Mouse (Mus musculus): ENCODE data around the gene Slc7a6.

The Slc7a6 gene

DNA sequence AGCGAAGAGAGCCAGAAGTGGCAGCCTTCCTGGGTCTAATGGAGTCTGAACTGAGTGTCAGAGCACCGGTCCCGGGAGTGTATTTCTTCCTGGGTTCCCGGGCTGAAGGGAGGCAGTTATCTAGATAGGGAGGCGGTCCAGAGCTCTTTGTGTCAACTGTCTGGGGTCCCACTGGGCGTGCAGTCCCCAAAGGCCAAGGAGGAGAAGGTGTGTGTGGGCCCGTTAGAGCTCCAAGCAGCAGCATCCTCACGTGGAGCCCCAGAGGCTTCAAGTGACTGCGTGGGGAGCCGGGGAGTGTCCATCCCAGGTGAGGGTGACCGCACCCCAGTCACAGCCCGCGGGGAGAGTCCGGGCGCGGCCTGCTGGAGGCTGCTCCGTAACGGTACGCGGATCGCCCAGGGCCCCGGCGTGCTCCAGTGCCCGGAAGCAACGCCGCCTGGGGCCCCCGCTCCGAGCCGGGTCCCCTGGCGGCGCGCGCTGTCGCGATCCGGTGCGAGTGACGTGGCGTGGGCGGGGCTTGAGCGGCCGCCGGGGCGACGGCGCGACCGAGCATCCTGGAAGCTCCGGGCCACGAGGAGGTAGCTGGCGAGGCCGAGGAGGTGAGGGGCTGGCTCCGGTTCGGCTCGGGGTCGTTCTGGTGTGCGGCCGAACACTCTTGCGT, at the start of gene Slc7a6:
Slc7a6 (plus strand) TSS at position 502 of the 661 bp plus-strand sequence.
- in situ Hi-C loops (cut with MboI, MseI) = no loop called here

DNA sequence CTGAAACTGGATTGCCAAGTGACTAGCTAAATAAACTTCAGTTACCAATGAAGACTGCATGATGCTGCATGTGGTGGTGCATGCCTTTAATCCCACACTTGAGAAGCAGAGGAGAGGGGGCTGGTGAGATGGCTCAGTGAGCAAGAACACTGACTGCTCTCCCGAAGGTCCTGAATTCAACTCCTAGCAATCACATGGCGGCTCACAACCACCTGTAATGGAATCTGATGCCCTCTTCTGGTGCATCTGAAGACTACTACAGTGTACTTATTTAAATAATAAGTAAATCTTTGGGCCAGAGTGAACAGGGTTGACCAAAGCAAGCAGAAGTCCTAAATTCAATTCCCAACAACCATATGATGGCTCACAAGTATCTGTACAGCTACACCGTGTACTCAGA, 45.2 kb upstream of the Slc7a6 start:
- in situ Hi-C loops (cut with MboI, MseI) = no loop called here

DNA sequence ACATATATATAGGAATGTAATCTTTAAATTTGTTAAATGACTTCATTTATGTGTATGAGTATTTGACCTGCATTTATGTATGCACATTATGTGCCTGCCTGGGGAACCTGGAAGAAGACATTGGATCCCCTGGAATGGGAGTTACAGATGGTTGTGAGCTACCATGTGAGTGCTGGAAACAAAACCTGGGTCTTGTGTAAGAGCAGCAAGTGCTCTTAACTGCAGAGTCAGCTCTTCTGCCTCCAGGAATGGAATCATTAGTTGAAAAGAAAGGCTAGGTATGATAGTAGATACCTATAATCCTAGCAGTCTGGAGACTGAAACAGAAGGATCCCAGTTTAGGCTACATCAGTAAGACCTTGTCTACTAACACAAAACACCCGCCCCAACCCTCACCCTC, 42.6 kb upstream of the Slc7a6 start:
- in situ Hi-C loops (cut with MboI, MseI) = no loop called here

DNA sequence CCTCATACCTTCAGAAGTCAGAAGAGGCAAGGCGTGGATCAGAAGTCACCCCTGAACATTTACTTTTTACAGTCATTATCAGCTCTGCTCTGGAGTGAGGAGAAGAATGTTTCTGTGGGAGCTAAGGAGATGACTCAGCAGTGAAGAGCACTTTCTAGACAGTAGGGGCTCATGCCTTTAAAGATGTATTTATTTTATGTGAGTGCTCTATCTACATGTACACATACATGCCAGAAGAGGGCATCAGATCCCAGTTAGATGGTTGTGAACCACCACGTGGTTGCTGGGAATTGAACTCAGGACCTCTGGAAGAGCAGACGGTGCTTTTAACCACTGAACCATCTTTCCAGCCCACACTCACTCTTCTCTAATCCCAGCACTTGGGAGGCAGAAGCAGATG, 41.6 kb upstream of the Slc7a6 start:
- in situ Hi-C loops (cut with MboI, MseI) = no loop called here

DNA sequence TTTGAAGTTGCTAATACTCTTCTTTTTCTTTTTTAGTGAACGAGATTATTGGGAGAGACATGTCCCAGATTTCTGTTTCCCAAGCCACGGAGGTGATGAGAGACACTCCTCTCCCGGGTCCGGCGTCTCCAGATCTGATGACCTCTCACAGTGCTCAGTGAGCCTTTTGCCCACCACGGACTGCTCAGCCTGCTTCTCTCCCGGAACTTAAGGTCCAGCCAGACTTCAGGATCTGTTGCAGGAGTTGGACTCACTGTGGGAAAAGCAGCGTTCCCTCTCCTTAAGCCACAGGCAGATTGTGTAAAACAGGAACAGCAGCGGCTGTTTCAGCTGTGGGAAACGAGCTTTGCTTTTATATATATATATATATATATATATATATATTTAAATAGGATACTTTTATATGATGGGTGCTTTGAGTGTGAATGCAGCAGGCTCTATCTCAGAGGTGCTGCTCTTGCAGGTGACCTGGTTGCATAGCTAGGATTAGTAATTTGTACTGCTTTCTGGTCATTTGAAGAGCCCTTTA, 40.7 kb upstream of the Slc7a6 start:
- in situ Hi-C loops (cut with MboI, MseI) = no loop called here

DNA sequence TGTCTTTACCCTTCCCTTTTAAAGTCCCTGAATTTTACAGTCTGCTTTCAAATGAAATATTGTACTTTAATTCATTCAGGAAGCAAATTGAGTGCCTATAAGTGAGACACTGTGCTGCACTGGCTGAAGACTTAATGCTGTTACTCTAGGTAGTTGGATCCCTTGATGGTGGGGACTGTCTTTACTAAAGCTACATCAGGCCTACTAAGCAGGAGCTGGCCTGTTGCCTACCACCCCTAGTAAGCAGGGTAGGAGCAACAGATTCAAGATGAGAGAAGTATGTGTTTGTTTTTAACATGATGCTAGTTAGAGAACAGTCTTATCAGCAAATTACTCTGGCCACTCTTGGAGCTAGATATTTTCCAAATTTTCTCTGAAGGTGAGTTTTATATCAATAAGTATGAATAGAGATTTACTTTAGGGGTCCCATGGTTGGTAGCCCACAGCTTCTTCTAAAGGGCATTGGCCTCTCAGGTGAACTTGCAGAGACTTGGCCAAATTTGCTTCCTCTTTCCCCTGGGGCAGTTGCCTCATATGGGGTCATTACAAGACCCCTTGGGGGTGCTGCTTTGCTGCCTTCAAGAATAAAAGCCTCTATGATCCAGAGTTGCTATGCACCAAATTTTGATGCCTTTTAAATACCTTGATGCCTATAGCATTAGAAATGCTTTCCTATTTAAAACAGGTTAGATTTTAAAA, 39.3 kb upstream of the Slc7a6 start:
- in situ Hi-C loops (cut with MboI, MseI) = no loop called here

DNA sequence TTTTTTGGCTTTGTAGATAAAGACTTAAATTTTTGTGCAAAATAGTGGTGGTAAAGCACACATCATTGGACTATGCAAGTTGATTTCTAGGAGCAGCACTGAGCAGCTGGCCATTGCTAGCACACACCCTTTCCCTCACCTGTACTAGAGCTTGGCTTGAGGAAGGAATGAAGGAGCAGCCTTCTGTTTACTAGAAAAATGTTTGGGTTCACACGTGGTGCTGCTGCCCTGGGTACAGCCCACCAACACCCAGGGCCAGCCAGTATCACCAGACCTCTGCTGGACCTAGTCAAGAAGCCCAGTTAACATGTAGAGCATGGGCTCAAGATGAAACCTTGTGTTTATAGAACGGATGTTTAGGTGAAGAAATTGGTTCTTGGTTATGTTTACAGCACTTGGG, 38.7 kb upstream of the Slc7a6 start:
- in situ Hi-C loops (cut with MboI, MseI) = no loop called here

DNA sequence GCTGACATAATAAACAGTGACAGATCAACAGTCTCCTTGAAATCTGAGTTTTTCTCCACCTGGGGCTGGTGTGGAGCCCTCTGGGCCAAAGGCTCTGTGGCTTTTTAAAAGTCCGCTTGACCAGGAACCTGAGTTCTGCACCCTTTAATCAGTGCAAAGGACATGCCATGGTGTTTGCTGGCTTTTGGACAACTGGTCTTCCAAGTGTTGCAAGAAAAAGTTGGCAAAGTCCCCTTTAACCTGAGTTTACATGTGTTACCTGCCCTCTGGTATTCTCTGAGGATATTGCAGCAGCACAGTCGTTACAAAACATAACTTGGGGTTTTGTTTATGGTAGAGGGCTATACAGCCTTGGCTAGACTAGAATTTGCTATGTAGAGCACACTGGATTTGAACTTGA, 38.2 kb upstream of the Slc7a6 start:
- in situ Hi-C loops (cut with MboI, MseI) = no loop called here

DNA sequence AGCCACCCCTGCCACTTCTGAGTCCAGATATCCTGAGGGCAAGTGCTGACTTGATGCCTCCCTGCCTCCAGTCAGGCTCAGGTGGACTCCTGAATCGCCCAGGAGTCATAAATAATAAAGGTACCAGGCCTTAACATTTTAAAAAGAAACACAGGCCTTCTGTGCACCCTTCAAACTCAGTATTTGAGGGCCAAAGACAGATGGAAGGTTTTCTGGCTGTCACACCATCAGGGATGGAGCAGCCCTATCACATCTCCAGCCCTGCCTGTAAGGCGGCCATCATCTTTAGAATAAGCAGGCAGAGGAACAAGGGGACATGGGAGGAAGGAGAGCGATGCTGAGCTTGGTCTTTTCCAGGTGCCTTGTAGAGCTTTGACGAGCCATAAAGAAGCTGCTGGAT, 37.6 kb upstream of the Slc7a6 start:
- in situ Hi-C loops (cut with MboI, MseI) = no loop called here

DNA sequence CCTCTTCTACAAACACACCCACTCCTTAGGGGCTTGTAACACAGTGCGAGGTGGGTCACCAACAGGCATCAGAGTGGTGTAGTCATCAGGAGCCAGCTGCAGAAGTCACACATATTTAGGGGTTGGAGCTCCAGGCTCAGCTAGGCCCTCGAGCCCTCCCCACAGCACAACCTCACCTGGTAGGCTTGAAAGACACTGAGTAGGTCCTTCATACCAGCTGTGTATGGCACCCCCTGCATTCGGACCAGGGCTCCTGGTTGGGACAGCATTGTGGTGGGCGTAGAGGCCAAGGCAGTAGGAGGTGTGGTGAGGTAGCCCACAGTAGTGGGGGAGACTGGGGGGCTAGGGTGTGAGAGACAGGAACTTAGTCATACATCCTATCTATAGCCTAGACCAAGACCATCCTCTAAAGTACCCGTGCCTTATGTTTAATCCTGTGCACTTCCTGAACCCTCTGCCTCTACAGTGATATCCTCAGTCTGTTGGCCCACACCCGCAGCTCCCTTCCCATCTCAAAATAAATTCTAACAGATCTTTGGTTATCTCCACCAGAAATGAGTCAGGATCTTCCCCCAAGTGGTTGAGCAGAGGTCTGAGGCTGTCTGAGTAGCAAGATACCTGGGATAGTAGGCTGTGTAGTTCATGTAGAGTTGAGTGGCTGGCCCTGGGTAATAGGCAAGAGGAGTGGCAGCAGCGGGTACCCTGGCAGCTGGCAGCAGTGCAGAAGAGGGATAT, 37.0 kb upstream of the Slc7a6 start:
- in situ Hi-C loops (cut with MboI, MseI) = no loop called here

DNA sequence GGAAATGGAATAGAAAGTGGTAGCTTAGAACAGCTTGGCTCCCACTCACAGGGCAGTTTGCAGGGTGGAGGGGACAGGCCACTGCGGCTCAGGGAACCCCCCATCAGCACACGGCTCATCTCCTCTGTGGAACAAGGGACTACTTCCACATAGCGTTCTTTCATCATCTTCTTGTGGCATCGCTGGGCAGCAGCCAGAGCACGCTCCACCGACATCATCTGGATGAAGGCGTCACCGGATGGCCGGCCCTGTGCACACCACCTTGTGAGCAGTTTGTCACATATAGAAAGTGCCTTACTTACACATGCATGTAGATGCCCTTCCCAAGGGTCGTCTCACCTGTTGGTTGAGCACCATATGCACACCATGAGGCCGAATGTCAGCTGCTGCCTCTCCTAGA, 36.3 kb upstream of the Slc7a6 start:
- in situ Hi-C loops (cut with MboI, MseI) = no loop called here

DNA sequence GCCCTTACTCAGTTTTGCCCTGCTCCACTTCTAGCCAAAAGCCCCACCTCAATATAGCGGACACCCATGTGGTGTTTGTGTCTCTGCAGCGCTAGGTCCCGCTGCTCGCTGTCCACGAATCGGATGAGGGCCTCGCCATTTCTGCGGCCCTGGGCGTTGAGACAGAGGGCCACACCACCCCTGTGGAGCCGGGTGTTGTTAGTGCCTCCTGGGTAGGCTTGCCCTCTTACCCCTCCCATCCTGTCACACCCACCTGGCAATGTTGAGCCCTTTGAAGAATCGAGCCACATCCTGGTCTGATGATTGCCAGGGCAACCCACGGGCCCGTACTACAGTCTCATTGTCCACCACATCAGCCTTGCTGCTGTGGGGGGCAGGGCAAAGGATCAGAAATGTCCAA, 35.1 kb upstream of the Slc7a6 start:
- in situ Hi-C loops (cut with MboI, MseI) = no loop called here

DNA sequence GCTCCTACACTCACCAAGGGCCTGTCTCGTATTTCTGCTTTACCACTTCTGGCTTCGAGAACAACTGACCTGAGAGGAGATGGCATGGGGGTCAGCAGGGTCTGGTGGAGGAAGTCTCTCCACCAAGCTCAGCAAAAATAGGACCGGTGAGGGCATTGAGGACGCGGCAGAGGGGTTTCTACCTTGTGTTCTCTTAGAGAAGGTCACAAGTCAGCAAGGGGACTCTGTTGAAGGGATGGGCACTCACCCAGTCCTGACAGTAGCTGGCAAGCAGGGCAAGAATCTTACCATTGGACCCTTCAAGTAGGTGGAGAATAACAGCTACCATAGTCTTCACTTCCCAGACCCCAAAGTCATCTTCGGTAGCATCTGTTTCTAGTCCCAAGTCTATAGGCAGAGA, 34.7 kb upstream of the Slc7a6 start:
- in situ Hi-C loops (cut with MboI, MseI) = no loop called here

DNA sequence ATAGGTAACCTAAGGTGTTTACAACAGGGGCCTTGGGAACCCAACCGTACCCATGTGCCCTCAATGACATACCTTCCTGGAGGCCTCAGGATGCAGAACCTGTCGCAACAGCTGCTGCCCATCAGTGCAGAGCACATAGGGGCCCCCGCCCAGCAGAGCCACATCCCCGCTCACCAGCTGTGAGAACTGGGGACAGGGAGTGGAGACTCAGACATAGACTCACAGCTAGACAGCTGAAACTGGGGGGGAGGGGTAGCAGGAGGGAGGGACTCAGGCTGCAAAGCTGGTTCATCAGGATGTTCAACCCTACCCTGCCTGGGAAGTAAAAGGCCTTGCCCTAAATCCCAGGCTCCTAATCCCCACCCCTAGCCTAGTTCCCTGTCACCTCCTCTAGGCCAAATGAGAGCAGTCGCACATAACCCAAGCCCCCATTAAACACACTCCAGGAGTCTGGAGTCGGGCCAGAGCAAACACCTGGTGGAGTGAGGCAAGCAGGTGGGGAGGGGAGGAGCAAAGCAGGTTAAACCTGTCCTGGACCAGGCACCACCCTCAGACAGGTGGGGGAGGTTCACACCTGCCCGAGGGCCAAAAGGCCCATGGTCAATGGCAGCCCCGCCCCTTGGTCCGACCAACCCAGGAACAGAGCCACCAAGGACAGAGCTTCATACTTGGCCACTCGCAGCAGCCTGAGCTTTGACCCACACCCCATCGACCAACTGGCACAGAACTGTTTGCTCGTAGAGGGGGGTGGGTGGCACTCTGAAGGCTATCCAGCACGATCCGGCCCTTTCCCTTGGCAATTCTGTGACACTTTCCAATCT, 33.7 kb upstream of the Slc7a6 start:
- in situ Hi-C loops (cut with MboI, MseI) = no loop called here

DNA sequence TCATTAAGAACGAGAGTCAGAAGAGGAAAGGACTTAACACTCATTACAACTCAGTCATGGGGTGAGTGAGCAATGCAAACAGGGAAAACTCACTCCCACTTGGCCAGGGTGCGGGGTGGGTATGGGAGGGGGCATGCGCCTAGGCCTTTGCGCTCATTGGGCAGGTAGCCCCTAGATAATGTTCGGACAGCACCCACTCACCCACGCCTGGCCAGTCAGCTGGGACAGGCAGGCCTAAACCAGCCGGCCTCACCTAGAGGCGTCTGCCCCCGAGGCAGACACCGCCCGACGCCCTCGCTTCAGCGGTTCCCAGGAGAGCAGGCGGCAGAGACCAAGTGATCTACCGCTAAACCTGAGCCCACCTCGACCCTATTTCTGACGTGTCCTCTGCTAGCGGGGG, 33.0 kb upstream of the Slc7a6 start:
- in situ Hi-C loops (cut with MboI, MseI) = no loop called here

DNA sequence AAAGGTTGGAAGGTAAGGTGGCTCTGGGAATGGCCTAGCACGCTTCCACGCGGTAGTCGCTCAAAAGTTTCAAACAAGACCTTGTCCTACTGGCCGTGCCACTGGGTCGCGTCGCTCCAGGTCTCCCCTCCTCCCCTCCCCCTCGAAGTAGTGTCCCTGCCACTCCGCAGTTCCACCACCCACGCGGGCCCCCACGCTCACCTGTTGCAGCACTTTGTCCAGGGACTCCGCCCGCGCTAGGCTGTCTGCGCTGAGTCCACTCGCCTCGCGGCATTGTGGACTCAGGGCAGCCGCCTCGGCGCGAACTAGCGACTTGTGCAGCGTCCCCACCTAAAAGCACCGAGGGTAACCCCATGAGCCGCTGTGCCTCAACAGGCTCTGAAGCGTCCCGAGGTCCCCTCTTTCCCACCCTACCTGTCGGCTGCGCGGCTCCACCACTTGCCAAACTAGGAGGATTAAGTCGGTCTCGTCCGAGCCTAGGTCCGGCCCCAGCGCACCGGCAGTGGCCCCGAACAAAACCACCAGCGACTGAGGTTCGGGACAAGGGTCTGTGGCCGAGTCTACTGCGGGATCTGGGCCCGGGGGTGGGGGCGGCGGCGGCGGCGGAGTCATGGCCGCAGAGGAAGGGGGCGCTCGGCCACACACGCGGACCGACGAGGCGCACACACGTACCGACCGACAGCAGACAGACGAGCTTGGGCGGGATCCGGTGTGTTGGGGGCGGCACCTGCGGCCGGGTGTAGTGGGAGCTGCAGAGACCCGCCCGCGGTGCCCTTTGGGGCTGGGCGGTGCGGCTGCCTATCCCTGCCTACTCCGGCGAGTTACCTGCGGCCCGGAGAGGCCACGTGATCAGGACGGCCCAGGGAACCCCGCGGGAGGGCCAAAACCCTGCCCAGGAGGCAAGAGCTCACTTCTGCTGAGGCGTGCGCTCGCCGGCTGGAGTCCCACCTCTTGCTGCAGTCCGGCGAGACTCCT, 32.2 kb upstream of the Slc7a6 start, which contains the start of gene Esrp2:
Esrp2 (minus strand) TSS at position 819 of the 975 bp plus-strand sequence.
- in situ Hi-C loops (cut with MboI, MseI) = no loop called here

DNA sequence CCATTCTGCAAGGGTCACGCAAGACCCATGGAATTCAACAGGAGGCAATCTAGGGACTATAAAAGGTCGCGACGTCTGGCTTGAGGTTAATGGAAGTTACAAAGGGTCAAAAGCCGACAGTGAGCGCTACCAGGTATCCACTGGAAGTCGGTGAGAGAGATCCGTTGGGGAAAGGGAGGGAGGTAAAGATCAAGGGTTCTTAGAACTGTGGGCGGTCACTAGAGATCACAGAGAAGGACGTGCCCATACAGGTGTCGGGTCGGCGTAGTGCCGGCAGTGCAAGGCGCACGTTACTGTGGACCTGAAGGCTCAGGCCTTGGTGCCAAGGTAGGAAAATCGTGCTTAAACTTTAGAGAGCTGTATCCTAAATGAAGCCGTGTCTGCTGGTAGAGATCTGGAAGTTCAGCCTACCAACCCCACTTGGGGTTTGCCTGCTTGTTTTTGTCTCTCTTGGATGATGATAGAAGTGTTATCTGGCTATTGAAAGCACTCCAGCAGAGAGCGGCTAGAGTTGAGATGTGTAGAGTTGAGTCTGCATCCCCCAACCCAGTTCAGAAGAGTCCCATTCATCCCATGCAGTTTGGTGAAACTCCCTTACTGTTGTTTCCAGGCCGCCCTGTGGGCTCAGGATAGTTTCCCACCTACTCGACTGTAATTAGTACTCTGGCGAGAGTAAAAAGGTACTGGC, 31.3 kb upstream of the Slc7a6 start:
- in situ Hi-C loops (cut with MboI, MseI) = no loop called here

DNA sequence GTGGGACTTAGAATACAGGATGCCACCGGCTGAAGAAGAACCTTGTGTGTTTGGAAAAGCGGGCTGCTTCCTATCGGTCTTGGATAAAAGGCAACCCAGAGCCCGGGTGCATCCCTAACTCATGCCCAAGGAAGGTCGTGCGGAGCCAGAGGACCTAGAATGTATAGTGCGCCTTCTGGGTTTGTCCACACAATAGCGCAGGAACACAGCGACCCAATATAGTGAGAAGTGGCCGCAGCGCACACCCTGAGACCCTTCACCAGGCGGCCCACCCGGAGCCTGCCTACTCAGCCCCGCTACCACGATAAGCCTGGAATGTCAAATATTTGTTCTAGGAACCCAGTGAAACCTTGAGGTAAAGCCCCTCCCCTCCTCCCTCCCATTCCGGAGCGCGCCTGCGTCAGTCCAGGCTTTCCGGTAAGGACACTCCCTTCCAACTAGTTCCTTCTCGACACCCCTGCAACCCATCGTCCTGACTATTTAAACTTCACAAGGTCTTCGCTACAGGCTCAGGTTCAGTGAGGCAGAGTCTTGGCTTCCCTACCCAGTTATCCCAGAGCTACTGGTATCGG, 30.7 kb upstream of the Slc7a6 start:
- in situ Hi-C loops (cut with MboI, MseI) = no loop called here

DNA sequence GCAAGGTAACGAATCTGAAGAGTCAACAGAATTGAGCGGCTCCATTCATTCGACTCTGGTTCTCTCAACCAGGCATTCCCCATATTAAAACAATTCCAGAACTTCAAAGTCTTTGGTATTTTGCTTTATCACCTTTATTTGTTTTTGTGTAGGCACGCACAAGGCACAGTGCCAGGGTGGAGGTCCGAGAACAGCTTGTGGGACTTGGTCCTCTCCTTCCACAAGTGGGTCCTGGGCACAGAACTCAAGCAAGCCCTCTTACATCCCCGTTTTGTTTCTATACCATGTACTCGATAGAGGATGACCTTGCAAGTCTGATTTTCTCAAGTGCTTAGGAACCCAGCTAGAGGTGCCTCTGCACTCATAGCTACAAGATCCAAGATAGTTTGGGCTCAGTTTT, 30.0 kb upstream of the Slc7a6 start:
- in situ Hi-C loops (cut with MboI, MseI) = no loop called here

All from T-helper 17 cell (primary cell).